Mouse (Mus musculus) c-Kit-positive CD71-negative TER-119-negative erythroid progenitor cells, embryonic 14.5 days (primary cell): Measurements from ENCODE around the gene Mef2b.

ENCODE experiments used
- DNase-seq: peaks from one replicate; pipeline ENCODE4 v3.0.0-alpha.2; 2013; ENCODE audit warnings: low read depth

Gene Mef2b

GRCm38 (mm10) chr8:70134086-70134485 lies 5.4 kb upstream of the Mef2b start:
- no peak for DNase-seq

- no peak for DNase-seq
Measured at GRCm38 (mm10) chr8:70134931-70135330, 4.6 kb upstream of the Mef2b start.

- DNase-seq = no peak
Measured at GRCm38 (mm10) chr8:70136591-70136990, 2.9 kb upstream of the Mef2b start.

- DNase-seq = no peak
Measured at GRCm38 (mm10) chr8:70137890-70138289, 1.6 kb upstream of the Mef2b start.

GRCm38 (mm10) chr8:70139981-70140380 lies 470 bp downstream of the Mef2b start:
- no peak for DNase-seq

GRCm38 (mm10) chr8:70147678-70148607 lies 8.4 kb downstream of the Mef2b start:
- DNase-seq = no peak

GRCm38 (mm10) chr8:70150158-70150557 lies 10.6 kb downstream of the Mef2b start:
- DNase-seq = no peak

- peak; percentile 77 for DNase-seq
Measured at GRCm38 (mm10) chr8:70152537-70153257, 13.2 kb downstream of the Mef2b start.

GRCm38 (mm10) chr8:70157240-70157800 lies 17.8 kb downstream of the Mef2b start:
- no peak for DNase-seq

- peak; percentile 40 for DNase-seq
Measured at GRCm38 (mm10) chr8:70158069-70158853, 18.8 kb downstream of the Mef2b start.

- DNase-seq = no peak
Measured at GRCm38 (mm10) chr8:70159211-70159610, 19.7 kb downstream of the Mef2b start.

GRCm38 (mm10) chr8:70160015-70160414 lies 20.5 kb downstream of the Mef2b start:
- no peak for DNase-seq

GRCm38 (mm10) chr8:70163316-70163715 lies 23.8 kb downstream of the Mef2b start:
- no peak for DNase-seq

- peak; percentile 58 for DNase-seq
Measured at GRCm38 (mm10) chr8:70166504-70167110, 27.1 kb downstream of the Mef2b start.

GRCm38 (mm10) chr8:70170116-70170515 lies 30.6 kb downstream of the Mef2b start:
- DNase-seq = no peak

- DNase-seq = no peak
Measured at GRCm38 (mm10) chr8:70170748-70171147, 31.2 kb downstream of the Mef2b start.

- no peak for DNase-seq
Measured at GRCm38 (mm10) chr8:70171240-70171639, 31.7 kb downstream of the Mef2b start.

- DNase-seq = peak; percentile 92
Measured at GRCm38 (mm10) chr8:70172043-70172681, 32.7 kb downstream of the Mef2b start, which contains the start of gene Tmem161a. Gene Tmem161a (plus strand): TSS chr8:70172356.

- no peak for DNase-seq
Measured at GRCm38 (mm10) chr8:70173320-70173719, 33.8 kb downstream of the Mef2b start.

GRCm38 (mm10) chr8:70174079-70174478 lies 34.6 kb downstream of the Mef2b start:
- DNase-seq = no peak

GRCm38 (mm10) chr8:70178231-70178630 lies 38.7 kb downstream of the Mef2b start:
- no peak for DNase-seq
